Mouse (Mus musculus): Measurements from ENCODE around the gene Mphosph9. TPM values are rescaled to one million over a fixed set of nuclear protein-coding genes. Genes with fewer than 3 reads are reported as not detected.
"Not testable (repeated sequence)": the region's sequence is repeated elsewhere in the genome, so short reads cannot be mapped to it uniquely, and the experiment has no call there.

The Mphosph9 gene
- total and polyA plus RNA-seq, 2 experiments from 2014 or later: 7.8 to 23.6 TPM

- ATAC-seq (no peak), DNase-seq (no peak)
- no peak for TF ChIP-seq CTCF (IDR thresholded peaks at IDR 0.05; ENCODE audit: low read depth)
- no peaks in the 10 kb centered on the region for H3K36me3 ChIP-seq (ENCODE audit: insufficient read depth)
- no peak overlapping the region for H3K4me3 ChIP-seq (ENCODE audit: low read depth, low read length)
- no peak overlapping the region for H3K27ac ChIP-seq (ENCODE audit: low read depth, low read length)
- WGBS: 78% methylated on average over 6 of the region's 6 CpGs
- H3K4me2 ChIP-seq (ENCODE audit: low read depth): no peak overlapping the region
- H3K4me1 ChIP-seq (ENCODE audit: insufficient read depth): peaks cover 25% of the 10 kb centered on the region
- no peaks in the 10 kb centered on the region for H3K9me3 ChIP-seq (ENCODE audit: low read length)
- H3K27me3 ChIP-seq (ENCODE audit: insufficient read depth, low read length): no peaks in the 10 kb centered on the region
- no peak overlapping the region for H3K9ac ChIP-seq
These were observed 2.3 kb upstream of the Mphosph9 start for GRCm38 (mm10) chr5:124330086-124330485.

- H3K36me3 ChIP-seq (ENCODE audit: insufficient read depth): no peaks in the 10 kb centered on the region
- peaks cover 13% of the 10 kb centered on the region for H3K4me1 ChIP-seq (ENCODE audit: insufficient read depth)
- H3K27me3 ChIP-seq (ENCODE audit: insufficient read depth, low read length): no peaks in the 10 kb centered on the region
- peak overlapping the region; percentile 82 for H3K9ac ChIP-seq
- H3K9me3 ChIP-seq (ENCODE audit: low read length): no peaks in the 10 kb centered on the region
- H3K4me2 ChIP-seq (ENCODE audit: low read depth): peak overlapping the region; percentile 66
- H3K4me3 ChIP-seq (ENCODE audit: low read depth, low read length): peak overlapping the region; percentile 70
- no peak for DNase-seq
- H3K27ac ChIP-seq (ENCODE audit: low read depth, low read length): peak overlapping the region; percentile 99
- no peak for ATAC-seq
- TF ChIP-seq CTCF (IDR thresholded peaks at IDR 0.05; ENCODE audit: low read depth): no peak
- WGBS: 1% methylated on average over 8 of the region's 8 CpGs
These were observed 943 bp downstream of the Mphosph9 start for GRCm38 (mm10) chr5:124326829-124327228.

GRCm38 (mm10) chr5:124317648-124318047 is 10.1 kb downstream of the Mphosph9 start:
- Histone ChIP-seq H3K4me1 (ENCODE audit: insufficient read depth) (no peaks in the 10 kb centered on the region), H3K9ac (no peak overlapping the region), H3K9me3 (ENCODE audit: low read length) (no peaks in the 10 kb centered on the region), H3K4me3 (ENCODE audit: low read depth, low read length) (no peak overlapping the region), H3K27ac (ENCODE audit: low read depth, low read length) (no peak overlapping the region), H3K27me3 (ENCODE audit: insufficient read depth, low read length) (no peaks in the 10 kb centered on the region), H3K36me3 (ENCODE audit: insufficient read depth) (peaks cover 43% of the 10 kb centered on the region), H3K4me2 (ENCODE audit: low read depth) (no peak overlapping the region)
- DNase-seq (no peak), ATAC-seq (no peak)
- WGBS: 88% methylated on average over 7 of the region's 7 CpGs
- TF ChIP-seq CTCF (IDR thresholded peaks at IDR 0.05; ENCODE audit: low read depth): no peak

GRCm38 (mm10) chr5:124315941-124316340 is 11.8 kb downstream of the Mphosph9 start:
- Histone ChIP-seq H3K4me1 (ENCODE audit: insufficient read depth) (no peaks in the 10 kb centered on the region), H3K4me3 (ENCODE audit: low read depth, low read length) (no peak overlapping the region), H3K36me3 (ENCODE audit: insufficient read depth) (peaks cover 49% of the 10 kb centered on the region), H3K27ac (ENCODE audit: low read depth, low read length) (no peak overlapping the region), H3K9me3 (ENCODE audit: low read length) (no peaks in the 10 kb centered on the region), H3K27me3 (ENCODE audit: insufficient read depth, low read length) (no peaks in the 10 kb centered on the region), H3K4me2 (ENCODE audit: low read depth) (no peak overlapping the region), H3K9ac (no peak overlapping the region)
- no peak for TF ChIP-seq CTCF (IDR thresholded peaks at IDR 0.05; ENCODE audit: low read depth)
- no peak for ATAC-seq
- 85% methylated on average over 11 of the region's 11 CpGs for WGBS
- DNase-seq: no peak

- Histone ChIP-seq H3K27ac (ENCODE audit: low read depth, low read length) (no peak overlapping the region), H3K27me3 (ENCODE audit: insufficient read depth, low read length) (no peaks in the 10 kb centered on the region), H3K9ac (no peak overlapping the region), H3K36me3 (ENCODE audit: insufficient read depth) (peaks cover 52% of the 10 kb centered on the region), H3K4me3 (ENCODE audit: low read depth, low read length) (no peak overlapping the region), H3K4me1 (ENCODE audit: insufficient read depth) (no peaks in the 10 kb centered on the region), H3K4me2 (ENCODE audit: low read depth) (no peak overlapping the region), H3K9me3 (ENCODE audit: low read length) (no peaks in the 10 kb centered on the region)
- no peak for DNase-seq
- no peak for ATAC-seq
- WGBS: 93% methylated on average over 9 of the region's 9 CpGs
- TF ChIP-seq CTCF (IDR thresholded peaks at IDR 0.05; ENCODE audit: low read depth): no peak
These were observed 12.3 kb downstream of the Mphosph9 start for GRCm38 (mm10) chr5:124315498-124315897.

GRCm38 (mm10) chr5:124310091-124310490 is 17.7 kb downstream of the Mphosph9 start:
- Histone ChIP-seq H3K4me3 (ENCODE audit: low read depth, low read length) (no peak overlapping the region), H3K27ac (ENCODE audit: low read depth, low read length) (no peak overlapping the region), H3K4me1 (ENCODE audit: insufficient read depth) (no peaks in the 10 kb centered on the region), H3K4me2 (ENCODE audit: low read depth) (no peak overlapping the region), H3K27me3 (ENCODE audit: insufficient read depth, low read length) (no peaks in the 10 kb centered on the region), H3K9ac (no peak overlapping the region), H3K36me3 (ENCODE audit: insufficient read depth) (peaks cover 55% of the 10 kb centered on the region), H3K9me3 (ENCODE audit: low read length) (no peaks in the 10 kb centered on the region)
- no peak for TF ChIP-seq CTCF (IDR thresholded peaks at IDR 0.05; ENCODE audit: low read depth)
- 94% methylated on average over 11 of the region's 11 CpGs for WGBS
- DNase-seq: no peak
- ATAC-seq: no peak

- no peak overlapping the region for H3K9ac ChIP-seq
- H3K9me3 ChIP-seq (ENCODE audit: low read length): no peaks in the 10 kb centered on the region
- H3K36me3 ChIP-seq (ENCODE audit: insufficient read depth): peaks cover 50% of the 10 kb centered on the region
- no peak for DNase-seq
- H3K27ac ChIP-seq (ENCODE audit: low read depth, low read length): no peak overlapping the region
- H3K4me2 ChIP-seq (ENCODE audit: low read depth): no peak overlapping the region
- H3K4me3 ChIP-seq (ENCODE audit: low read depth, low read length): no peak overlapping the region
- H3K27me3 ChIP-seq (ENCODE audit: insufficient read depth, low read length): no peaks in the 10 kb centered on the region
- no peaks in the 10 kb centered on the region for H3K4me1 ChIP-seq (ENCODE audit: insufficient read depth)
- ATAC-seq: no peak
- no peak for TF ChIP-seq CTCF (IDR thresholded peaks at IDR 0.05; ENCODE audit: low read depth)
- 55% methylated on average over 10 of the region's 10 CpGs for WGBS
These were observed 18.6 kb downstream of the Mphosph9 start for GRCm38 (mm10) chr5:124309155-124309554.

- H3K4me3 ChIP-seq (ENCODE audit: low read depth, low read length); H3K27ac ChIP-seq (ENCODE audit: low read depth, low read length); H3K4me1 ChIP-seq (ENCODE audit: insufficient read depth); H3K4me2 ChIP-seq (ENCODE audit: low read depth); H3K9me3 ChIP-seq (ENCODE audit: low read length); DNase-seq; H3K9ac ChIP-seq; H3K27me3 ChIP-seq (ENCODE audit: insufficient read depth, low read length); ATAC-seq: not testable (repeated sequence)
- WGBS: 93% methylated on average over 6 of the region's 6 CpGs
- H3K36me3 ChIP-seq (ENCODE audit: insufficient read depth): peaks cover 61% of the 10 kb centered on the region
These were observed 24.9 kb downstream of the Mphosph9 start for GRCm38 (mm10) chr5:124302853-124303252.
